7 mouse cellular contexts compared by ENCODE assay signal in genomic region chr4:106936741-106937140, GRCm38 (mm10). TPM values are rescaled to one million over a fixed set of nuclear protein-coding genes. Genes with fewer than 3 reads are reported as not detected.
DNase-seq lines count a peak whose midpoint lies in the region; TF ChIP-seq lines count a peak whose summit lies in the region.

No protein-coding gene starts in this region.

- H3K36me3 ChIP-seq in ES-Bruce4 (ENCODE audit: control insufficient read depth, insufficient read depth, low read length, poor library complexity, severe bottlenecking) = no peaks in the 10 kb centered on the region

- TF ChIP-seq POLR2A in ES-Bruce4 (IDR thresholded peaks at IDR 0.05; ENCODE audit: insufficient read depth, low read length) = no peak

- H3K4me3 ChIP-seq in ES-Bruce4 (ENCODE audit: low read depth, low read length) = no peak overlapping the region

- H3K9me3 ChIP-seq in ES-Bruce4 (replicated peaks; ENCODE audit: control insufficient read depth, insufficient read depth, low read length, poor library complexity, severe bottlenecking) = no peaks in the 10 kb centered on the region

- TF ChIP-seq CTCF in ES-Bruce4 (IDR thresholded peaks at IDR 0.05; ENCODE audit: low read depth, low read length) = no peak

- intact Hi-C loops in heart, postnatal 14 days (cut with DNase I) = no loop called here

- no peak overlapping the region for H3K27ac ChIP-seq in ES-Bruce4 (ENCODE audit: insufficient read depth, low read length)

- 0 out of 2 replicates have a peak, but pooled peaks have one; percentile 32 for TF ChIP-seq EP300 in ES-Bruce4 (IDR thresholded peaks at IDR 0.05; ENCODE audit: insufficient read depth, low read depth, low read length)

- DNase-seq in ZHBTc4 (ENCODE audit: low read depth, low spot score) = peak; percentile 37
- peak; percentile 30 to 46 for DNase-seq in heart, postnatal 14 days
- peak; percentile 26 for DNase-seq in lung, postnatal 36 days
- no peak for DNase-seq in frontal cortex, postnatal 25 days (ENCODE audit: low spot score in 2 of 2)
- no peak for DNase-seq in right cerebral cortex, adult 18-20 months
- DNase-seq in ovary, postnatal 10 days (ENCODE audit: low spot score) = no peak

- no peaks in the 10 kb centered on the region for H3K27me3 ChIP-seq in ES-Bruce4 (ENCODE audit: control insufficient read depth, insufficient read depth, low read length, poor library complexity, severe bottlenecking)

- no peak overlapping the region for H3K9ac ChIP-seq in ES-Bruce4 (ENCODE audit: low read depth, poor library complexity, severe bottlenecking)

- H3K4me1 ChIP-seq in ES-Bruce4 (ENCODE audit: control insufficient read depth, insufficient read depth, low read length) = peaks cover 17% of the 10 kb centered on the region

RNA-seq across cellular contexts. Expression of gene Ssbp3, which starts 26.2 kb away (rescaled TPM):
- polyA plus RNA-seq in ES-Bruce4 (2011; ENCODE audit: insufficient read depth, insufficient read length, low read depth, missing spikeins) = 245 and 248 TPM in 2 replicates
- total RNA-seq in heart, postnatal 14 days (2021) = 10 to 100 TPM; 42.5 to 46.9 TPM

Comparison
In these comparisons a context has a peak if more than half of its experiments do, and no peak if none do; other contexts are left out.
1. DNase-seq: peak in ZHBTc4 (single experiment), heart, postnatal 14 days (2 of 2) and lung, postnatal 36 days (single experiment); none in frontal cortex, postnatal 25 days (0 of 2), right cerebral cortex, adult 18-20 months (single experiment) and ovary, postnatal 10 days (single experiment).